Mouse (Mus musculus) embryonic facial prominence, embryonic 14.5 days (tissue): ENCODE results near the gene Asb8. TPM values are rescaled to one million over a fixed set of nuclear protein-coding genes. Genes with fewer than 3 reads are reported as not detected.

ENCODE experiments used
- ATAC-seq: fragments of 200-750 bp; cut with Nextera tagmentation; 2 replicates; pipeline ENCODE4 v1.8.0; 2017; ENCODE audit warnings: low read depth, moderate number of reproducible peaks, moderate TSS enrichment
- DNase-seq: peaks from one replicate; pipeline ENCODE4 v3.0.0-alpha.2; 2015; ENCODE audit warnings: low spot score
- H3K27ac ChIP-seq: fragments of 300-500 bp; sonication (generic); replicated peaks from 2 replicates; pipeline ENCODE4 v1.5.1; 2014; ENCODE audit warnings: low read depth, mild to moderate bottlenecking, low read length, moderate library complexity
- H3K27me3 ChIP-seq: fragments of 300-500 bp; sonication (generic); replicated peaks from 2 replicates; pipeline ENCODE4 v1.6.1; 2014; ENCODE audit warnings: low read length; ENCODE audit not compliant: control insufficient read depth, insufficient read depth
- H3K36me3 ChIP-seq: fragments of 300-500 bp; sonication (generic); 2 replicates; pipeline ENCODE4 v1.6.1; 2014; ENCODE audit warnings: low read length, mixed read lengths; ENCODE audit not compliant: control insufficient read depth, insufficient read depth
- H3K4me1 ChIP-seq: fragments of 300-500 bp; sonication (generic); 2 replicates; pipeline ENCODE4 v1.6.1; 2014; ENCODE audit warnings: antibody characterized with exemption, low read length; ENCODE audit not compliant: control insufficient read depth, insufficient read depth
- H3K4me2 ChIP-seq: fragments of 300-500 bp; sonication (generic); 2 replicates; pipeline ENCODE4 v1.6.1; 2014; ENCODE audit warnings: low read depth, mild to moderate bottlenecking, low read length, moderate library complexity, mixed read lengths
- H3K4me3 ChIP-seq: fragments of 300-500 bp; sonication (generic); 2 replicates; pipeline ENCODE4 v1.5.1; 2014; ENCODE audit warnings: low read depth, mild to moderate bottlenecking, low read length
- H3K9ac ChIP-seq: fragments of 300-500 bp; sonication (generic); 2 replicates; pipeline ENCODE4 v1.6.1; 2014; ENCODE audit warnings: low read depth, mild to moderate bottlenecking, low read length, moderate library complexity, mixed read lengths
- H3K9me3 ChIP-seq: fragments of 300-500 bp; sonication (generic); 2 replicates; pipeline ENCODE4 v1.6.1; 2016; ENCODE audit warnings: low read length; ENCODE audit not compliant: control insufficient read depth
- WGBS: fragments of 180-500 bp; shearing (Covaris S2); extraction: QIAGEN DNeasy Blood & Tissue Kit; methylation state at CpG from one replicate; pipeline ENCODE4 v1.1.7; 2014; 5-methylcytosine and 5-hydroxymethylcytosine counted together
- polyA plus RNA-seq: library from polyadenylated mRNA; unstranded; fragments of >200 nt; fragmentation: Nextera tagmentation; extraction: Ambion mirVana; gene quantifications from 2 replicates; pipeline ENCODE4 v1.2.1, GENCODE M21; 2014

The Asb8 gene
- polyA plus RNA-seq, 1 experiment from 2014 or later = 58.4 TPM

- 93% methylated on average over 20 of the region's 20 CpGs for WGBS
- Histone ChIP-seq H3K4me3 (no peak overlapping the region), H3K4me1 (no peaks in the 10 kb centered on the region), H3K36me3 (peaks cover 90% of the 10 kb centered on the region), H3K9ac (no peak overlapping the region), H3K27me3 (no peaks in the 10 kb centered on the region), H3K27ac (no peak overlapping the region), H3K4me2 (no peak overlapping the region), H3K9me3 (no peaks in the 10 kb centered on the region)
- DNase-seq (no peak), ATAC-seq (no peak)
Observed at GRCm38 (mm10) chr15:98120831-98121230, 44.6 kb downstream of the Asb8 start.

GRCm38 (mm10) chr15:98119363-98119762, 46.1 kb downstream of the Asb8 start:
- Histone ChIP-seq H3K4me2 (no peak overlapping the region), H3K27me3 (no peaks in the 10 kb centered on the region), H3K4me1 (no peaks in the 10 kb centered on the region), H3K36me3 (peaks cover 79% of the 10 kb centered on the region), H3K27ac (no peak overlapping the region), H3K9ac (no peak overlapping the region), H3K4me3 (no peak overlapping the region), H3K9me3 (no peaks in the 10 kb centered on the region)
- ATAC-seq = no peak
- 92% methylated on average over 12 of the region's 12 CpGs for WGBS
- DNase-seq = no peak

- no peak overlapping the region for H3K27ac ChIP-seq
- H3K4me2 ChIP-seq = no peak overlapping the region
- no peak overlapping the region for H3K9ac ChIP-seq
- 92% methylated on average over 5 of the region's 5 CpGs for WGBS
- no peak overlapping the region for H3K4me3 ChIP-seq
- H3K9me3 ChIP-seq = no peaks in the 10 kb centered on the region
- no peak for ATAC-seq
- no peak for DNase-seq
- no peaks in the 10 kb centered on the region for H3K4me1 ChIP-seq
- H3K36me3 ChIP-seq = peaks cover 53% of the 10 kb centered on the region
- H3K27me3 ChIP-seq = no peaks in the 10 kb centered on the region
Observed at GRCm38 (mm10) chr15:98116287-98116686, 49.1 kb downstream of the Asb8 start.

- no peak for ATAC-seq
- H3K36me3 ChIP-seq = peaks cover 48% of the 10 kb centered on the region
Observed at GRCm38 (mm10) chr15:98115779-98116163, 49.7 kb downstream of the Asb8 start.

GRCm38 (mm10) chr15:98114852-98115778, 50.3 kb downstream of the Asb8 start:
- DNase-seq (peak; percentile 13), ATAC-seq (peak; percentile 72)
- Histone ChIP-seq H3K9me3 (no peaks in the 10 kb centered on the region), H3K27me3 (no peaks in the 10 kb centered on the region), H3K4me3 (no peak overlapping the region), H3K4me1 (peaks cover 2% of the 10 kb centered on the region; the same call in 1 of the 2 replicates), H3K4me2 (no peak overlapping the region), H3K36me3 (peaks cover 42% of the 10 kb centered on the region), H3K27ac (no peak overlapping the region), H3K9ac (no peak overlapping the region)
- WGBS = 78% methylated on average over 10 of the region's 10 CpGs

More at GRCm38 (mm10) chr15:98115779-98116163, 49.7 kb downstream of the Asb8 start:
- H3K27ac ChIP-seq = no peak overlapping the region
- no peak overlapping the region for H3K4me3 ChIP-seq
- H3K27me3 ChIP-seq = no peaks in the 10 kb centered on the region
- H3K4me1 ChIP-seq = no peaks in the 10 kb centered on the region
- H3K9me3 ChIP-seq = no peaks in the 10 kb centered on the region
- H3K9ac ChIP-seq = no peak overlapping the region
- H3K4me2 ChIP-seq = no peak overlapping the region
- WGBS = 90% methylated on average over 9 of the region's 9 CpGs
- no peak for DNase-seq

- H3K36me3 ChIP-seq = peaks cover 33% of the 10 kb centered on the region
- H3K9me3 ChIP-seq = no peaks in the 10 kb centered on the region
- WGBS = 75% methylated on average over 10 of the region's 10 CpGs
- H3K4me3 ChIP-seq = no peak overlapping the region
- H3K4me1 ChIP-seq = peaks cover 8% of the 10 kb centered on the region
- H3K9ac ChIP-seq = no peak overlapping the region
- H3K27ac ChIP-seq = no peak overlapping the region
- no peak for ATAC-seq
- DNase-seq = no peak
- no peak overlapping the region for H3K4me2 ChIP-seq
- H3K27me3 ChIP-seq = no peaks in the 10 kb centered on the region
Observed at GRCm38 (mm10) chr15:98114098-98114851, 51.1 kb downstream of the Asb8 start.

GRCm38 (mm10) chr15:98111791-98112190, 53.6 kb downstream of the Asb8 start:
- no peak overlapping the region for H3K27ac ChIP-seq
- peaks cover 16% of the 10 kb centered on the region for H3K4me1 ChIP-seq
- H3K9ac ChIP-seq = no peak overlapping the region
- no peak overlapping the region for H3K4me2 ChIP-seq
- H3K9me3 ChIP-seq = no peaks in the 10 kb centered on the region
- peaks cover 13% of the 10 kb centered on the region; the same call in 1 of the 2 replicates for H3K36me3 ChIP-seq
- H3K4me3 ChIP-seq = no peak overlapping the region
- WGBS = 72% methylated on average over 5 of the region's 5 CpGs
- H3K27me3 ChIP-seq = no peaks in the 10 kb centered on the region
- ATAC-seq (no peak), DNase-seq (no peak)

- 2% methylated on average over 35 of the region's 37 CpGs for WGBS
- DNase-seq (peak; percentile 96), ATAC-seq (peak; percentile 97)
- Histone ChIP-seq H3K4me3 (peak overlapping the region; percentile 74), H3K9me3 (no peaks in the 10 kb centered on the region), H3K4me1 (peaks cover 16% of the 10 kb centered on the region), H3K36me3 (0 out of 2 replicates have a peak, but pooled peaks cover 4% of the 10 kb centered on the region), H3K9ac (peak overlapping the region; percentile 85), H3K27me3 (no peaks in the 10 kb centered on the region), H3K4me2 (peak overlapping the region; percentile 84), H3K27ac (peak overlapping the region; percentile 72)
Observed at GRCm38 (mm10) chr15:98108297-98109152, 56.9 kb downstream of the Asb8 start.
